Mouse (Mus musculus) kidney, adult 2 months (tissue): Measurements from ENCODE around the gene Ficd.

Experiments
- CTCF ChIP-seq: fragments of 200-500 bp; conservative IDR thresholded peaks from 2 replicates; pipeline ENCODE4 v1.5.1; 2011; ENCODE audit warnings: low read depth, mild to moderate bottlenecking, control low read depth, low read length, moderate library complexity, mixed read lengths; ENCODE audit not compliant: insufficient read depth, insufficient read length
- POLR2A ChIP-seq: fragments of 200-500 bp; IDR thresholded peaks from one replicate; pipeline ENCODE4 v1.6.1; 2011; ENCODE audit warnings: low read depth, low read length, control low read depth

DNA sequence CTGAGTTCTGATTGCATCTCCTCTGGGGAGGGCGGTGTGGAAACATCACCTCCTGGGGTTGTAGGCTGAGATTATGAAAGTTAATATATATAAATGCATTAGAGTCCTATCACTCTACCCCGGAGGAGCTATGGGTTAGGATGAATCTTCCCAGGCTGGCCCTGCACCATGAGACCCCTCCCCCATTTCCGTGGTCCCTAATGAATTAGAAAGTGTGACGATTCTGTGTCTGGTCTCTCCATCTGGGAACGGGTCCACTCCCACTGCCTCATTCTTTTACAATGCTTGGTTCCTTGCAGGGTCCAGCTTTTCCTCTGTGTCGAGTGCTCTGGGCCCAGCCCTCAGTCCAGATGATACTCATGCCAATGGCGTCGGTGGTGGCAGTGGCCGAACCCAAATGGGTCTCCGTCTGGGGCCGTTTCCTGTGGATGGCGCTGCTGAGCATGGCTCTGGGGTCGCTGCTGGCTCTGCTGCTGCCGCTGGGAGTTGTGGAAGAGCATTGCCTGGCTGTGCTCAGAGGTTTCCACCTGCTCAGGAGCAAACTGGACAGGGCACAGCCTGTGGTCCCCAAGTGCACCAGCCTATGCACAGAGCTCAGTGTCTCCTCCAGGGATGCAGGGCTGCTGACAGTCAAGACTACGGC lies 1.0 kb downstream of the Ficd start:
- TF ChIP-seq POLR2A (no peak), CTCF (no peak)
